Mouse (Mus musculus): Measurements from ENCODE around the gene Papln. TPM values are rescaled to one million over a fixed set of nuclear protein-coding genes. Genes with fewer than 3 reads are reported as not detected.

Papln gene
- polyA plus RNA-seq, 1 experiment from 2014 or later = 0.09 TPM

- Histone ChIP-seq H3K9ac (ENCODE audit: low read length) (no peak overlapping the region), H3K4me2 (ENCODE audit: low read length) (no peak overlapping the region), H3K27ac (ENCODE audit: low read depth, low read length) (no peak overlapping the region), H3K4me1 (ENCODE audit: control insufficient read depth, insufficient read depth, low read length) (peaks cover 14% of the 10 kb centered on the region), H3K36me3 (ENCODE audit: control insufficient read depth, insufficient read depth, low read length) (no peaks in the 10 kb centered on the region), H3K9me3 (replicated peaks; ENCODE audit: control insufficient read depth, low read length) (no peaks in the 10 kb centered on the region), H3K4me3 (ENCODE audit: low read depth, low read length) (no peak overlapping the region), H3K27me3 (replicated peaks; ENCODE audit: control insufficient read depth, insufficient read depth, low read length) (no peaks in the 10 kb centered on the region)
- 88% methylated on average over 2 of the region's 2 CpGs for WGBS
- DNase-seq (ENCODE audit: low spot score) (no peak), ATAC-seq (no peak)
These were observed 3.2 kb upstream of the Papln start for GRCm38 (mm10) chr12:83760201-83760600.

- peak; percentile 8 for DNase-seq (ENCODE audit: low spot score)
- Histone ChIP-seq H3K36me3 (ENCODE audit: control insufficient read depth, insufficient read depth, low read length) (no peaks in the 10 kb centered on the region), H3K9me3 (replicated peaks; ENCODE audit: control insufficient read depth, low read length) (no peaks in the 10 kb centered on the region), H3K27me3 (replicated peaks; ENCODE audit: control insufficient read depth, insufficient read depth, low read length) (no peaks in the 10 kb centered on the region), H3K4me1 (ENCODE audit: control insufficient read depth, insufficient read depth, low read length) (peaks cover 14% of the 10 kb centered on the region), H3K4me3 (ENCODE audit: low read depth, low read length) (no peak overlapping the region), H3K9ac (ENCODE audit: low read length) (no peak overlapping the region), H3K27ac (ENCODE audit: low read depth, low read length) (no peak overlapping the region), H3K4me2 (ENCODE audit: low read length) (no peak overlapping the region)
- no peak for ATAC-seq
- 43% methylated on average over 4 of the region's 4 CpGs for WGBS
These were observed 728 bp upstream of the Papln start for GRCm38 (mm10) chr12:83762706-83763105.

DNA sequence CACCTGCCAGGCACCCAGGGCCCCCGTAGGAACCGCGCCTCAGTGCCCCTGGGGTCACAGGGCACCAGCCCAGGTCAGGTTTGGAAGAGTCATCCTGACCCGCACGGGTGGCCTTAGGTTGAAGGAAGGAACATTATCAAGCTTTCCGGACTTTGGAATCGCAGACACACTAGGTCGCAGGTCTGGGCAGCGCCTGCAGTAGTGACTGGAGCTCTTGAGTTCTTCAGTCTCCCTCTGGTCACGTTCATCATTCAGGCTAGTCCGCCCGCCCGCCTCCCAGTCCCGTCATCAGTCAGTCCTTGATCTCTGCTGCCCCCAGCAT lies 571 bp downstream of the Papln start:
- Histone ChIP-seq H3K4me1 (ENCODE audit: control insufficient read depth, insufficient read depth, low read length) (peaks cover 14% of the 10 kb centered on the region), H3K27me3 (replicated peaks; ENCODE audit: control insufficient read depth, insufficient read depth, low read length) (no peaks in the 10 kb centered on the region), H3K4me3 (ENCODE audit: low read depth, low read length) (peak overlapping the region; percentile 19), H3K4me2 (ENCODE audit: low read length) (peak overlapping the region; percentile 61), H3K9me3 (replicated peaks; ENCODE audit: control insufficient read depth, low read length) (no peaks in the 10 kb centered on the region), H3K9ac (ENCODE audit: low read length) (peak overlapping the region; percentile 43; the same call in 1 of the 2 replicates), H3K36me3 (ENCODE audit: control insufficient read depth, insufficient read depth, low read length) (no peaks in the 10 kb centered on the region), H3K27ac (ENCODE audit: low read depth, low read length) (no peak overlapping the region)
- DNase-seq (ENCODE audit: low spot score) (peak; percentile 13), ATAC-seq (peak; percentile 48)
- 13% methylated on average over 14 of the region's 14 CpGs for WGBS

GRCm38 (mm10) chr12:83764519-83764918 lies 1.1 kb downstream of the Papln start:
- H3K9ac ChIP-seq (ENCODE audit: low read length) = no peak overlapping the region
- 0 out of 2 replicates have a peak overlapping the region, but pooled peaks have one; percentile 19 for H3K4me3 ChIP-seq (ENCODE audit: low read depth, low read length)
- no peak for ATAC-seq
- peak overlapping the region; percentile 61; the same call in 1 of the 2 replicates for H3K4me2 ChIP-seq (ENCODE audit: low read length)
- H3K9me3 ChIP-seq (replicated peaks; ENCODE audit: control insufficient read depth, low read length) = no peaks in the 10 kb centered on the region
- 81% methylated on average over 10 of the region's 10 CpGs for WGBS
- peaks cover 14% of the 10 kb centered on the region for H3K4me1 ChIP-seq (ENCODE audit: control insufficient read depth, insufficient read depth, low read length)
- H3K27me3 ChIP-seq (replicated peaks; ENCODE audit: control insufficient read depth, insufficient read depth, low read length) = no peaks in the 10 kb centered on the region
- H3K27ac ChIP-seq (ENCODE audit: low read depth, low read length) = no peak overlapping the region
- H3K36me3 ChIP-seq (ENCODE audit: control insufficient read depth, insufficient read depth, low read length) = no peaks in the 10 kb centered on the region
- DNase-seq (ENCODE audit: low spot score) = no peak

- H3K27ac ChIP-seq (ENCODE audit: low read depth, low read length) = no peak overlapping the region
- H3K9ac ChIP-seq (ENCODE audit: low read length) = no peak overlapping the region
- no peak overlapping the region for H3K4me2 ChIP-seq (ENCODE audit: low read length)
- no peaks in the 10 kb centered on the region for H3K36me3 ChIP-seq (ENCODE audit: control insufficient read depth, insufficient read depth, low read length)
- H3K4me3 ChIP-seq (ENCODE audit: low read depth, low read length) = no peak overlapping the region
- no peak for ATAC-seq
- H3K9me3 ChIP-seq (replicated peaks; ENCODE audit: control insufficient read depth, low read length) = no peaks in the 10 kb centered on the region
- H3K27me3 ChIP-seq (replicated peaks; ENCODE audit: control insufficient read depth, insufficient read depth, low read length) = no peaks in the 10 kb centered on the region
- peaks cover 19% of the 10 kb centered on the region for H3K4me1 ChIP-seq (ENCODE audit: control insufficient read depth, insufficient read depth, low read length)
- no peak for DNase-seq (ENCODE audit: low spot score)
- 86% methylated on average over 13 of the region's 13 CpGs for whole genome bisulfite sequencing
These were observed 2.6 kb downstream of the Papln start for GRCm38 (mm10) chr12:83765965-83766603.

DNA sequence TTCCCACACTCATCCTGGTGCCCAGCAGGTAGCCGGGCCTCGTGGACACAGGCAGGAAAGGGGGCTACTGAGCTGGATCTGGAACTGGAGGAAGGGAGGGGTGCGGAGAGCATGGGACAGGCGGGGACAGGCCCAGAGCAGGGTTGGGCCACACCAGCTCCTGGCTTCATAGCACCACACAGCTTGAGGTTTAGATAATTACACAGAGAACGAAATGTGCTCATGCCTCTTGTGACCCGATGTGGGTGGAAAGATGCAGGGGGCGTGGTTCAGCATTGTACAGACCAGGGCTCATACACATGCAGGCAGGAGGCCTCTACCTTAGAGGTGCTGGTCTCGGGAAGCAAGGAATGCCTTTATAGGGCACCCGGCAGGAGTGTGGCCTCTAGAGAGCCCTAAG lies 4.4 kb downstream of the Papln start:
- Histone ChIP-seq H3K9ac (ENCODE audit: low read length) (no peak overlapping the region), H3K4me2 (ENCODE audit: low read length) (no peak overlapping the region), H3K4me1 (ENCODE audit: control insufficient read depth, insufficient read depth, low read length) (peaks cover 19% of the 10 kb centered on the region), H3K9me3 (replicated peaks; ENCODE audit: control insufficient read depth, low read length) (no peaks in the 10 kb centered on the region), H3K4me3 (ENCODE audit: low read depth, low read length) (no peak overlapping the region), H3K27ac (ENCODE audit: low read depth, low read length) (no peak overlapping the region), H3K36me3 (ENCODE audit: control insufficient read depth, insufficient read depth, low read length) (no peaks in the 10 kb centered on the region), H3K27me3 (replicated peaks; ENCODE audit: control insufficient read depth, insufficient read depth, low read length) (no peaks in the 10 kb centered on the region)
- WGBS = 62% methylated on average over 9 of the region's 9 CpGs
- no peak for DNase-seq (ENCODE audit: low spot score)
- no peak for ATAC-seq

DNA sequence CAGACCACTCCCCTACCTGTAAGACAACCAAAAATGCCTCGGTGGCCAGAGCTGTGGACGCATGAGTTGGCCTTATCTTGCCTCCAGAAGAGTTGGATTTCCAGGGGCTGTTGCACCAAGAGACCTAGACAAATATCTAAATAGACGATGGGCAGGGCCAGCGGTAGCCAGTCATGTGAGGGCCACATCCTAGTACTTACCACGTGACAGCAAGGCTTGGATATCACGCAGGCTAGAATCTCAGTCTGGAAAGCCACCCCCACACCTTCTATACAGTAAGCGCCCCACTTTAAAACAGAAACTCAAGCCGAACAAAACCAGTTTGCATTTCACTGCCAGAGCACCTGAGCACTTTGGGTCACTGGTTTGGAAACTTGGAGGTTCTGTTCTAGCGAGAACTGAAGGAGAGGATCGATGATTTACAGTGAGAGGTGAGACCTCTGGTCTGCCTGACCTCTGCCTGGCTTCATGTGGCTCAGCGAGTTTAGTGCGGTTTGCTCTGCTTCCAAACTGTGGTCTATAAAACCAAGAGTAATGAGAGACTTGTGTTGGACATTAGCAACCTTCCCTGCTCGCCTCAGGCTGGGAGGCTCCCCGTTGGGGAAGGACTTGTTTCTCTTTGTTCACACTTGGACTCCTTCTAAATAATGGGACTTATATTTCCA lies 4.9 kb downstream of the Papln start:
- no peak overlapping the region for H3K4me3 ChIP-seq (ENCODE audit: low read depth, low read length)

DNA sequence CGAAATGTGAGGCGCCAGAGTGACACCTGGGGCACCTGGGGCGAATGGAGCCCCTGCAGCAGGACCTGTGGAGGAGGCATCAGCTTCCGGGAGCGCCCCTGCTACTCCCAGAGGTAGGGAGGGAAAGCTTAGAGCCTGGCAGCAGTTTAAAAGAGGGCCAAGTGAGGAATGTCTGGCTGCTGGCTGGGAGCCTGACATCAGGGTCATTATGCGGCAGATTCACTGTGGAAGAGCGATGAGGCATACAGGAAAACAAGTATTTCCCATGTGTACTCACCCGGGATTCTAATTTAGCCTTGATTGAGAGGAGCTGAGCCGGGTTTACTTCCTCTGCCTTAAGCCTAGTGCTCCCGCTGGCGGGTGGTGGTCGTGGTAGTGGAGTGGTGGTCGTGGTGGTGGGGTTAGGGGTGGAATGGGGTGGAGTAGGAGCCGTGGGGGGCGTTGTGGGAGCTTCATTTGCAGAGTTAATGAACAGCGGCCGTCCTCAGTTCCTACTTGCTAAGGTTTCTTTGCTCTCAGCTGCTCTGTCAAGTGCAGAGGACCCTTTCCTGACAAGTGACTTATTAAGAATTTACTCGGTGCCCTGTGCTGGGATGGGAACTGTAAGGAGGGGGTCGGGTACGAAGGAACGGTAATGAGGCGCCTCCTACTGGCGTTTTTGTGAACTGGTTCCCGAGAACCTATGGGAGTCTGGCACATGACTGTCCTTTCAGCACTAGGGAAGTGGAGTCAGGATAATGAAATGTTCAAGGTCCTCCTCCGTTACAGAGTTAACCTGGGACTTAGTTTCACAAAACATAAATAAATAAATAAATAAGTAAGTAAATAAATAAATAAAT lies 7.2 kb downstream of the Papln start:
- DNase-seq (ENCODE audit: low spot score) = peak; percentile 79
- H3K36me3 ChIP-seq (ENCODE audit: control insufficient read depth, insufficient read depth, low read length) = no peaks in the 10 kb centered on the region
- no peaks in the 10 kb centered on the region for H3K9me3 ChIP-seq (replicated peaks; ENCODE audit: control insufficient read depth, low read length)
- peak overlapping the region; percentile 25; the same call in 1 of the 2 replicates for H3K9ac ChIP-seq (ENCODE audit: low read length)
- no peaks in the 10 kb centered on the region for H3K27me3 ChIP-seq (replicated peaks; ENCODE audit: control insufficient read depth, insufficient read depth, low read length)
- no peak overlapping the region for H3K27ac ChIP-seq (ENCODE audit: low read depth, low read length)
- H3K4me1 ChIP-seq (ENCODE audit: control insufficient read depth, insufficient read depth, low read length) = peaks cover 5% of the 10 kb centered on the region; the same call in 1 of the 2 replicates
- no peak overlapping the region for H3K4me3 ChIP-seq (ENCODE audit: low read depth, low read length)
- WGBS = 5% methylated on average over 25 of the region's 25 CpGs
- peak overlapping the region; percentile 31; the same call in 1 of the 2 replicates for H3K4me2 ChIP-seq (ENCODE audit: low read length)
- peak; percentile 63 for ATAC-seq

More for the DNA sequence above, 4.9 kb downstream of the Papln start:
- WGBS = 88% methylated on average over 14 of the region's 14 CpGs
- Histone ChIP-seq H3K4me1 (ENCODE audit: control insufficient read depth, insufficient read depth, low read length) (peaks cover 15% of the 10 kb centered on the region), H3K27ac (ENCODE audit: low read depth, low read length) (no peak overlapping the region), H3K4me2 (ENCODE audit: low read length) (no peak overlapping the region), H3K9ac (ENCODE audit: low read length) (no peak overlapping the region), H3K9me3 (replicated peaks; ENCODE audit: control insufficient read depth, low read length) (no peaks in the 10 kb centered on the region), H3K36me3 (ENCODE audit: control insufficient read depth, insufficient read depth, low read length) (no peaks in the 10 kb centered on the region), H3K27me3 (replicated peaks; ENCODE audit: control insufficient read depth, insufficient read depth, low read length) (no peaks in the 10 kb centered on the region)
- DNase-seq (ENCODE audit: low spot score) (no peak), ATAC-seq (no peak)
